Mouse (Mus musculus) heart, postnatal 36 days (tissue): ENCODE results near the gene Atp5h. TPM values are rescaled to one million over a fixed set of nuclear protein-coding genes. Genes with fewer than 3 reads are reported as not detected.
"Not testable (repeated sequence)": the region's sequence is repeated elsewhere in the genome, so short reads cannot be mapped to it uniquely, and the experiment has no call there.

Experiments
- DNase-seq, 2 experiments: peaks; one replicate each; pipeline ENCODE4 v3.0.0; 2021 to 2022
- intact Hi-C: fragments of 180-260 bp; cut with DNase I; formaldehyde crosslinking; loops from one replicate; pipeline ENCODE4 v1.15.1; 2025
- total RNA-seq, 2 experiments: library from RNA; stranded (reverse); gene quantifications; 2 replicates each; pipeline ENCODE4 v1.2.3; 2021

Atp5h gene
- 1,000 to 10,000 TPM; 2,281 to 2,357 TPM for total RNA-seq

DNA sequence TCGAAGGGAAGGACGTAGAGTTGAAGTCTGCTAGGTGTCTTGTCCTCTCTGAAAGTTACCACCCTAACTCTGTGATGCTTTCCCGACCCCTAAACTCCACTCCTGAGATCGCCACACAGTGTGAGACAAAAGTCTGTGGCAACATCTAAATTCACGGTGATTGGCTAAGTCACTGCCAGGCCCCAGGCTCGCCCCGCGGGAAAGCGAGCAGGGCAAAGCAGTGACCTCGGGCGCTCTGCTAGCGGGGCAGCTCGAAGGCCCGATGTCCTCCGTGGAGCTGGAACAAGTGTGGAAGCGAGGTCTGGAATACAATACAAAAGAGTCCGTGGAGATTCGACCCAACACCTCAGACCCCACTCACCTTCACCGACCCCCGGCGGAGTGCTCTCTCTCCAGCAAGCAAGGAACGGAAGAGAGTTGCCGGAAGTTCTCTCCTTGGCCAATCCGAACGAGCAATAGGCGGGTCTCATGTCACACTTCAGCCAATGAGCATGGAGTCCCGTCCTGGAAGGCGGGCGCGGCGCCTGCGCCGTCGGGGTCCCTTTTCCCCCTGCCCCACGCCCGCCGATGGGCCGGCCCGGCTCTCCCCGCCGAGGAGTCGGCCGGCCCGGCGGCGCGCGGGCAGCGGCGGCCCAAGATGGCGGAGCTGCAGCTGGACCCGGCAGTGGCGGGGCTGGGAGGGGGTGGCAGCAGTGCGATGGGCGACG, at the start of gene Atp5h, which contains the start of gene Kctd2:
Gene Atp5h, minus strand, starts transcription at position 432 of the 707 bp plus-strand sequence.
Gene Kctd2, plus strand, starts transcription at position 598 of the 707 bp plus-strand sequence.
- intact Hi-C loops, result no loop called here
- DNase-seq, result peak; percentile 92 to 94

DNA sequence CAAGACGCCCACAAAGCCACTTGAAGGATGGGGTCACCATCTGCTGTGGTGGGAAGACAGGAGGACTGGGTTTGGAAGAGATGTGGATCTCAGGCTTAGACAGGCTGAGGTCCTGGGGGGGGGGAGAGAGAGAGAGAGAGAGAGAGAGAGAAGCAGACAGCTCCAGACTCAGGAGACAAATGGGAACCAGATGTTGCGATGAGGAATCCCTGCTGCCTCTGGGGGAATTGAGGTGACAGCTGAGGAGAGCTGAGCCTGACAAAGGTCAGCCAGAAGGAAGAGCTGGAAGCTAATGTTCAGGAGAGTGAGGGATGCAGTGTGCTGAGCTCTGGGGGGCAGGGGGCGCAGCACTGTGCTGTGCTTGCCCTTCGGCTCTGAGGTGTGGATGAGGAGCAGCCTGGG, 47.5 kb upstream of the Atp5h start:
- DNase-seq, result no peak
- intact Hi-C loops, result loop anchor here (10.0 kb wide), 1 partner anchor 262 kb away; no protein-coding TSS in a partner anchor

DNA sequence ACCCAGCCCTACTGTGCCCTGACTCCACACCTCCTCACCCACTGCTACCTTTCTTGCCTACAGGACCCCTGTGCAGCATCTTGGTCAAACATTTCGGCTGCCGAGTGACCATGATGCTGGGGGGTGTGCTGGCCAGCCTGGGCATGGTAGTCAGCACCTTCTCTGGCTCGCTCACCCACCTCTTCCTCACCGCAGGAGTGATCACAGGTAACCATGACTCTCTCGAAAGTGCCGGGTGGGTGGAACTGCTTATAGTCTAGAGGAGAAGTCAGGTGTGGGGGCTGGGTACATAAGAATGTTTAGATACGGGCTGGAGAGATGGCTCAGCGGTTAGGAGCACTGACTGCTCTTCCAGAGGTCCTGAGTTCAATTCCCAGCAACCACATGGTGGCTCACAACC, 45.1 kb upstream of the Atp5h start:
- no peak for DNase-seq
- intact Hi-C loops, result loop anchor here (10.0 kb wide), 1 partner anchor 260 kb away; no protein-coding TSS in a partner anchor

DNA sequence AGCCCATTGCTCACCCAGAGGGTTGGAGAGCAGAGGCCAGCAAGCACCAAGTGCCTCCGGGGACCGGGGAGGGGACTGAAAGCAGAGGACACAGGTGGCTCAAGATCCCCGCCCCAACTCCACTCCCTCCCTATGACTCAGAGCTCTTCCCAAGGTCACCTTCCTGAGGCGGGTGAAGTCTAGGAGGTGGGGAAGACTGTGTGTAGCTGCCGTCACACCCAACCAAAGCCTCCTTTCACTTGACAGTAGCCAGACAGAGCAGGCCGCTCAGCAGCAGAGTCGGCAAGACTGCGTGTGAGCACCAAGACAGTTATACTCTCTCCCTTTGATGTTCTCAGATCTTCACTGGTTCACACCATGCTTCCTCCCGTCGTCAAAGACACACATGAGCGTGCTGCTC, 43.6 kb upstream of the Atp5h start:
- intact Hi-C loops, result loop anchor here (10.0 kb wide), 1 partner anchor 259 kb away; no protein-coding TSS in a partner anchor
- no peak for DNase-seq

DNA sequence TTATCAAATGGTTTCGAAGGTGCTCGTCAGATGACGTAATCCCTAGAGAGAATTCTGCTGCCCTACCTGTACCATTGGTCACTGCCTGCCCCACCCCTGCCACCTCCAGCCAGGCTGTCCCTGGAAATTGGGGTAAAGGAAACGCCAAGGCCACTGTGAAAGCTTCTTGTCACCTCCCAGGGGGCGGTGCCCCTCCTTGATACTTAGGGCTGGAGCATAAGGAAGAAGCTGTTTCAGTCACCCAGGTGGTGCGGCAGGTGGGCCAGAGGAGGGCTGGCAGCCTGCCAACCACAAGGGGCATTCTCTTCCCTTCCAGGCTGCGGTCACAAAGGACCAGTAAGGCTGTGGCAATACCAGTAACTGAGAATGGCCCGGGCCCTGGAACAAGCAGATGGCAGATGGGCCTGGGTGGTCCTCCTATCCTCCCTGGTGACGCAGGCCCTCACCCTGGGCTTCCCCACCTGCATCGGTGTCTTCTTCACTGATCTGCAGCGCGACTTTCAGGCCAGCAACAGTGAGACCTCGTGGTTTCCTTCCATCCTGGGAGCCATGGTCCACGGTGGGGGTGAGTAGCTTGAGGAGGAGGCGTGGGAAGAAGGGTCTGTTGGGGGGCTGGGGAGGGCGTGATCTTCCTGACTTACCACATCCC, 42.6 kb upstream of the Atp5h start, which contains the start of gene Slc16a5:
Gene Slc16a5, plus strand, starts transcription at position 232 of the 649 bp plus-strand sequence.
- intact Hi-C loops, result loop anchor here (10.0 kb wide), 1 partner anchor 258 kb away; no protein-coding TSS in a partner anchor
- no peak for DNase-seq

DNA sequence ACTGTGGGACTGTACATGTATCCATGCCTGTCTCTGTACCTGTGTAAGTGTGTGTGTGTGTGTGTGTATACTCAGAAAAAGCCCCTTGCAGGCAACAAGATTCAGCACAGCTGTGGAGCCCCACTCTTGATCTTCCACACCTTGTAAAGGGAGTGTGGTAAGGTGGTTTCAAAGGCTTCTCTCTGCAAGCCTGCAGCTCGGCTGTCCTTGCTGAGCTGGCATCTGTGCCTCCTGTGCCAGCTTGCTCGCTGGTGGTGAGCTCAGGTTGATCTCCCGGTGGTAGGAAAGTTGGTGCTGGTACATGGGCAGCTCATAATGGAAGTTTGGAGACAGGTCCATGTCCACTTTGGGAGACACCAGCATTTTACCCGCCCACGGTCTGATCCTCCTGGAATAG, 42.1 kb upstream of the Atp5h start:
- no peak for DNase-seq
- intact Hi-C loops, result loop anchor here (10.0 kb wide), 1 partner anchor 257 kb away; no protein-coding TSS in a partner anchor

DNA sequence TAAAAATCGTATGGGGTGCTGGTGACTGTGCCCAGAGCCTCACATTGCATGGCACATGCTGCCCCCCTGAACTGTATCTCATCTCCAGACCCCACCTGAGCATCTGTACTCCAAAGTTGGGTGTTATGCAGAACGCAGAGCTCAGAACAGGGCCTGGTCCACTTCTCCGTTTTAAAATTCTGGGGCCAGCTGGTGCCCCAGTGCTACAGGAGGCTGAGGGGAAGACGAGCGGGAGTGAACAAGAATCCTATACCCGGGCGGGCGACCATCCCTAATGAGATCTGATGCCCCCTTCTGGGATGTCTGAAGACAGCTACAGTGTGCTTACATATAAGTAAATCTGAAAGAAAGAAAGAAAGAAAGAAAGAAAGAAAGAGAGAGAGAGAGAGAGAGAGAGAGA, 41.2 kb upstream of the Atp5h start:
- DNase-seq, result no peak
- intact Hi-C loops, result loop anchor here (10.0 kb wide), 1 partner anchor 256 kb away; no protein-coding TSS in a partner anchor

DNA sequence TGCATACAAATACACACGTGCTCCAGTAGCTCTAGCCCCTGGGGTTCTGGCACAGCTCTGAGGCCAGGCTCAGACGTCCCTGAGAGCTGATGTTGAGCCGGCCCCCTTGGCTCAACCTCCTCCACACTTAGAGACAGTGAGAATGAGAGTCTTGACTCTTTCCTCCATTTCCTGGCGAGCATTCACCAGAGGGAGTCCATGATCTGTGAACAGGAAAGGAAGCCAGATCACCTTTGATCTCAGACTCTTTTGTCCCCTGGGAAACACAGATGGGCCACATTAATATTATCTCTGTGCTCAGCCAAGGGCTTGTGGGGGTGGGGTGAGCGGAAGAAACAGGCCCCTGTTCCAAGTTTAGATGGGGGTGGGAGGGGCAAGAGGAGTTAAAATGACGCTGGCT, 37.6 kb upstream of the Atp5h start:
- DNase-seq, result no peak
- intact Hi-C loops, result no loop called here

DNA sequence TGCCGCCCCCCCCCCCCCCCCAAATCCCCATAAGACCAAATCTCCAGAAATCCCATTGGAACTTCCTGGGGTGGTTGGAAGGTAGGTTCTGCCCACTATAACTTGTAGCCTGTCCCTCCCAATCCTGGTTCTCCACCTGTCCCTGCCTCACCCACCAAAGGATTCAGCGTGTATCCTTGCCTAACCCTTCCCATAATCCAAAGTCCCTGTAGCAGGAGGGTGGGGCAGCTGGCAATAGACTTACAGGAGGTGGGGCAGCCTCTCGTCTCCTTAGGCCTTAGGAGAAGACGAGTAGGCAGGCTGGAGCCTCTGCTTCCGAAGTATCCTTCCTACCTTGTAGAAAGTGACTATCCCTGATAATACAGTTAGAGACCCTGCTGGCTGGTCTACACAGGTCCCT, 36.4 kb upstream of the Atp5h start:
- DNase-seq, result no peak
- intact Hi-C loops, result no loop called here

DNA sequence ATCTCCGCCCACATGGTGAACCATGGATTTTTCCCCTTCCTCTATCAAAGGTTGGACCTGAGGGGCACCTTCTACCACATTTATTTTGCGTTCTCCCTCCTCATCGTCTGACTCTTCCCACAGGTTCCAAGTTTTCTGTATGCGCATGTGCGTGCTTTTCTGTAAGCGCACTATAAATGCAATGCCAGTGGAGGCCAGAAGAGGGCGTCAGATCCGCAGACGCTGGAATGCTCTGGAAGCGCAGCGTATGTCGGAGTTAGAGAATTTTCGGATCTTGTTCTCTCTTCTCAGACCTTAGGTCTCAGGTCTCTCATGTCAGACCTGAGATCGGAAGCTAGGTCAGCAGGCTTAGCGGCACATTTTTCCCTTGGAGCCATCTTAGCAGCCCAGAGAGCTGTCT, 35.9 kb upstream of the Atp5h start:
- intact Hi-C loops, result no loop called here
- no peak for DNase-seq

DNA sequence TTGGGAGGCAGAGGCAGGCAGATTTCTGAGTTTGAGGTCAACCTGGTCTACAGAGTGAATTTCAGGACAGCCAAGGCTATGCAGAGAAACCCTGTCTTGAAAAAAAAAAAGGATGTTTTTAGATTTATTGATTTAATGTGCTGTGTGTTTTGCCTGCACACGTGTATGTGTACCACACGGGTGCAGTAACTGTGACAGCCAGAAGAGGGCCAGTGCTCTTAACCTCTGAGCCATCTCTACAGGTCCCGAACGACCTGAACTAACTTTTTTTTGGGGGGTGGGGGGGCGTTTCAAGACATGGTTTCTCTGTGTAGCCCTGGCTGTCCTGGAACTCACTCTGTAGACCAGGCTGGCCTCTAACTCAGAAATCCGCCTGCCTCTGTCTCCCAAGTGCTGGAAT, 35.1 kb upstream of the Atp5h start:
- DNase-seq, intact Hi-C loops: not testable (repeated sequence)

DNA sequence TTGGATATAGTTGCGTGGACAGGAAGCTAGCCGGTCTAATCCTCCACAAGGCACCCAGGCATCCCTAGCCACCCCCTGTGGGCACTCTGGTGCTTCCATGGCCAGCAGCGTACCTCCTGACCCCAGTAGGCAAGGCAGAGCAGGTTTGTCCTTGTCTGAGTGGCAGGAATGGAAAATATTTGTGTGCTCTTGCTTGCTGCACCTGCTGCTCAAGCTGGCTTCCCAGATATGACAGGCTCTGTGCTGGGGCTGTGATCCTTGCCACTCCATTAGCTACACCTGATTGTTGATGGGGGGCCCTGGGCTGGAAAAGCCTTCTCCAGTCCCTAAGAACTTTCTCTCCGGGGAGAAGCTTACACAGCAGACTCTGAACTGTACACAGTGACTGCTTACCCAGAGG, 33.5 kb upstream of the Atp5h start:
- intact Hi-C loops, result no loop called here
- DNase-seq, result no peak

DNA sequence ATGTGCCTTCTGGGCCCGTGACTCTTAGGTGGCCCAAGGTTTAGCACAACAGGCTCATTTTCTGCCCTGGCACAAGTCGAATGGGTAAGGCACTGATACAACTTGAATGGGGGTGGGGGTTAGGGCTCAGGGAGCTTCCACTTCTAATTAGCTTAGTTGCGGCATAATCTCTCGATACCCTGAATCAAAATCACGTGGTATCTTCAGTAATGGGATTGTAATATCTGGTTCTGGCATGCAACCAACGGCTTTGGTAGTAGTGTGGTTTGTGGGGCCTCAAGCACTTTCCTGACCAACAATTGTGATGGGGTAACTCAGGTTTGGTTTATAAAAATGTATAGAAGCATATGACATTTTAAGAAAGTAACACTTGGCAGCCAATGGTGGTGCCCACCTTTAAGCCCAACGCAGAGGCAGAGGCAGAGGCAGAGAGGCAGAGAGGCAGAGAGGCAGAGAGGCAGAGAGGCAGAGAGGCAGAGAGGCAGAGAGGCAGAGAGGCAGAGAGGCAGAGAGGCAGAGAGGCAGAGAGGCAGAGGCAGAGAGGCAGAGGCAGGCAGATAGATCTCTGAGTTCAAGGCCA, 32.6 kb upstream of the Atp5h start:
- DNase-seq, result no peak
- intact Hi-C loops, result no loop called here

DNA sequence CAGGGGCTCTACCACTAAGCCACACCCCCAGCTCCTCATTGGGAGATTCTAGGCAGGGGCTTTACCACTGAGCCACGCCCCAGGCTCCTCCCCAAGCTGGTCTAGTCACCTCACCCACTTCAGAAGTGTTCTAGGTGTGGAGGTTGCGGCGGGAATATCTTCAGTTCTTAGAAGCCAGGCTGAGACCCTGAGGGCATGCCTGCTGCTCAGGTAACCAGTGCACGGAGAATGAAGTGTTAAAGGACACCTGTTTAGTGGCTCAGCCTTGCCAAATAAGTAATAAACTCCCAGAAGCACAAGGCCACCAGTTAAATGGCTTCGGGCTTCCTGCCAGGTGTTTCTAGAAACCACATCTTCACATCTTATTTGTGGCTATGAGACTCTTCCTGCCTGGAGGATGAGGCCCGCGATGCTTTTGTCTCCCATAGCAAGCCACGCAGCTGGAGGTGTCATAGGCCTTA, 32.0 kb upstream of the Atp5h start:
- intact Hi-C loops, result no loop called here
- DNase-seq, result no peak

DNA sequence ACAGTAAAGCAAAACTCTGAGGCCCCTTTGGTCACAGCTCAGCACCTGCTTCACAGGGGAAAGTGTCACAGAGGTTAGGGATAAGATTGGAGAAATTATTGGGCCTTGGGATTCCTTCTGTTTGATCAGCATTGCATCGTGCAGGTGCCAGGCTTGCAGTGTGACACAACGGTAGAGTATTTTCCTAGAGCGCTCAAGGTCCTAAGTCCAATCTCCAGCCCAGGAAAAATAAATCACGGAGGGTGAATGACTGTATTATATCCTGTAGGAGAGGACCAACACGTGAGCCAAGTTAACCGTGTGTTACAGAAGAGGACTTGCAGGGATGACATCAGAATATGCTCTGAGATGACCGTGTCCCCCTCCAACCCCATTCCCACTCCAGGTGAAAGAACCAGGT, 30.4 kb upstream of the Atp5h start:
- intact Hi-C loops, result no loop called here
- no peak for DNase-seq

DNA sequence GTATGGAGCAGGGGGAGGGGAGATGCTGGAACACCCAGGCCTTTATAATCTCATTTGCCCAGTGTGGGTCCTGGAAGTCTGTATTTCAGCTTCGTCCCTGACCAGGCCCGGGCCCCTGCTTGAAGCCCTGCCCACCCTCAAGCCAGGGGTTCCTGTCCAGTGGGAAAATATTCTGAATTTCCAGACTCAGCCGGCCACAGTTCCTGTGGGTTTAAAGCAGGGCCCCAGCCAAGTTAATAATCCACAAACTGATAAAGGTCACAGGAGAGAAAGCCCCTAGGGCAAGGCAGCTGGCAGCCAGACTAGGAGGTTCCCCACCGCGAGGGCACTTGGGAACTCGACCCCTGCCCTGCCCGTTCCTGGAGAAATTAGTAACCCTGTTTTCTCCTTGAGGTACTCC, 29.2 kb upstream of the Atp5h start:
- intact Hi-C loops, result no loop called here
- no peak for DNase-seq

DNA sequence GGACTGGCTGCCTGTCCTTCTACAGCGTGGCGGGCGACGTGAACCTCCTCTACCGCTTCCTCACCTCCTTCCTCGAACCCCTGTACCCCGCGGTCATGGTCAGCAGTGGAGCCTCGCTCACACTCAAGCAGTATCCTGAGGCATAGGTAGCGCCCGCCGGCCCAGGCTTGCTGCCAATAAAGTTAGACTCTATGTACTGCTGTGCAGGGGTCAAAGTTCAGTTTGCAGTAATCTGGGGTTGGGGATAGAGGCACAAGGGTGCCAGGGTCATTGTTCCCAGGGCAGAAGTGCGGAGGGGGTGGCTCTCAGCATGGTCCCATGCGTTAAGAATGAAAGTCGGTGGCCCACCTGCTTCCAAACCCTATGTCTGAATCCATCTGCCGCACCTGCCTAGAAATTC, 28.3 kb upstream of the Atp5h start:
- intact Hi-C loops, result no loop called here
- no peak for DNase-seq

DNA sequence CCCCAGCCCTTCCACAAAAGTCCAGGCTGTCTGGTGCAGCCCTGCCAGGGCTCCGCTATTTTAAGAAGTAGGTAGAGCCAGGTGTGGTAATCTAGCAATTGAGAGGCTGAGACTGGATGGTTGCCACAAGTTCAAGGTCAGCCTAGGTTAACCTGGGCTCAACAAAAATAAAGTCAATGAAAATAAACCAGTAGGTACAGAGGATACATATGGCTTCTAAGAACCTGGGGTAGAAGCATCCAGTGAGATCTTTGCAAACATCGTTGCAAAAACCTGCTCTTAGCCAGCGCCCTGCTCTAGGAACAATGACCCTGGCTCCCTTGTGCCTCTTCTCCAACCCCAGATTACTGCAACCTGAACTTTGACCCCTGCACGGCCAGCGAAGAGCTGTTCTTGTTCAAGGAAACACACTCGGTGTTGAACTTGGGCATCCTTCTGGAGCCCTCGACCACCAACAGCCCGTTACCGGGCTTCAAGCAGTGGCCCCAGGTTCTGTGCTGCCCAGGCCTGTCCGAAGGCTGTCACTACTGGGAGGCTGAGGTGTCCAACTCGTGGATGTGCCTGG, 27.6 kb upstream of the Atp5h start:
- DNase-seq, result no peak
- intact Hi-C loops, result no loop called here

DNA sequence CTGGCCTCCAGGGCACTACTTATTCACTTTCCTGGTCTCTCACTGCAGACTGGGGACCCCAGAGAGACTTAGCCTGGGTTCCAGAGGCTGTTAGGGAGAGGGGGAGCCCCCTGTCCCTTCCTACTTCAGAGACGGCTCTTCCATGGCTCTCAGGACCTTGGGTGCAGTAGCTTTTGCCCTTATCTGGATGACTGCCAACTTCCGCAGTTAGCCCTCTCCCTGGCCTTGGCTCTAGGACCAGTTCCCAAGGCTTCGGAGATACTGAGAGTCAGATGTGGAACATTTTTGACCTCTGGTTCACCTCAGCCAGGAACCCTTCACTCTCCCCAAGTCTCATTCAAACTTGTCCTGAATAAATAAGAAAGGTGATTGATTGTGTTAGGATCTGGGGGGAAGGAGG, 27.1 kb upstream of the Atp5h start:
- DNase-seq, result peak in 1 of 2 experiments; percentile 29
- intact Hi-C loops, result no loop called here

DNA sequence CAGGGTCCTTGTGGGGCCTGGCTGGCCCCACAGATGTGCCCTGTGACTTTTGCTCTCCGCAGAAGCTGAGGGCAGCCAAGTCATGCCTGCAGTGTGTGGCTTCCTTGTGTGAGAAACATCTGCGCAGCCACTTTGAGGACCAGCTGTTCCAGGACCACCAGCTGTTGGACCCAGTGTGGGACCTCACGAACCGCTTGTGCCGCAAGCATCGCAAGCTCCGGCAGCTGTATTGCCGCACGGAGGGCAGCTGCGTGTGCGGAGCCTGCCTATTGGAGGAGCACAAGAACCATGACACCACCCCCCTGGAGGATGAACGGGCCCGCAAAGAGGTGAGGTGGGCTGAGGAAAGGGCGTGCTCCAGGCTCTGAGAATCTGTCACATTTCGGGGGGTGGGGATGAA, 21.7 kb upstream of the Atp5h start:
- intact Hi-C loops, result no loop called here
- DNase-seq, result no peak
